Mouse (Mus musculus): ENCODE results near the gene Fbxo21. TPM values are rescaled to one million over a fixed set of nuclear protein-coding genes. Genes with fewer than 3 reads are reported as not detected.

Fbxo21 gene
- polyA plus RNA-seq, 1 experiment, result 67.4 TPM

DNA sequence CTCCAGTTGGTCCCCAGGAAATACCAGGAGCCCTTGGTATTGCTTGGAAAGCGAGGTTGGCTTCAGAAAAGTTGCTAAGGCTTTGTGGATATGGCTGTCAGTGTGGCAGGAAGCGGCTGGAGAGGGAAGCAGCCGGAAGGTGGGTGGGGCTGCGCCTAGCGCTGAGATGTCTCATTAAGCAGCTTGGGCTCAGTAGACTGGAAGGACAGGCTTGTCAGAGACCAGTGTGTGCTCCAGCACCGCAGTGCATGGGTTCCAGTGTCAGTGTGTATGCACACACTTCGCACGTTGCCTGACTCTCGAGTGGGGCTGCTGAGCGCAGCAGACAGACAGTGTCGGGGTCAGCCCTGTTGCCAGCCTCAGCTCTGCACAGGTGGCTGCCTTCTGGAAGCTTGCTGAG lies 23.1 kb downstream of the Fbxo21 start:
- Histone ChIP-seq H3K27ac (ENCODE audit: insufficient read depth, low read depth, low read length) (no peak overlapping the region), H3K27me3 (replicated peaks; ENCODE audit: control insufficient read depth, insufficient read depth, low read length) (no peaks in the 10 kb centered on the region), H3K4me3 (ENCODE audit: insufficient read depth, low read depth, low read length) (no peak overlapping the region), H3K4me1 (ENCODE audit: control insufficient read depth, insufficient read depth, low read length) (peaks cover 9% of the 10 kb centered on the region; the same call in 1 of the 2 replicates), H3K36me3 (ENCODE audit: control insufficient read depth, insufficient read depth, low read length) (no peaks in the 10 kb centered on the region)
- DNase-seq, result no peak
- no peak for TF ChIP-seq POLR2A (IDR thresholded peaks at IDR 0.05; ENCODE audit: low read depth, low read length)
- TF ChIP-seq CTCF (conservative IDR thresholded peaks at IDR 0.05; ENCODE audit: insufficient read depth, insufficient read length, low read depth, low read length), result no peak
- WGBS, result 82% methylated on average over 11 of the region's 11 CpGs

DNA sequence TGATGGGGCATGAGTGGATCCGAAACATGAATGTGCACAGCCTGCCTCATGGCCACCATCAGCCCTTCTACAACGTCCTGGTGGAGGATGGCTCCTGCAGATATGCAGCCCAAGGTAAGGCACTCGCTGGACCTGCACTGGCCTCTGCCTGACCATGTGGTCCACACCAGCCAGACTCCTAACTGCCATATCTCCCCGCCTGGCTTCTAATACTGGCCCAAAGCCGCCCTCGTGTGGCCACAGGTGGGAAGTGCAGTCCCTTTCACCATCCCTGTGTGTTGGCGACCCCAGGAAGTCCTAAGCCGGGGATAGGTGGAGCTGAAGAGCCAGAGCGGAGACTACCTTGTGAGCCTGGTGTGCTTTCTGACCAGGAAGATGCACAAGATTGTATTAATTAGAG lies 25.5 kb downstream of the Fbxo21 start:
- TF ChIP-seq POLR2A (IDR thresholded peaks at IDR 0.05; ENCODE audit: low read depth, low read length), result no peak
- TF ChIP-seq CTCF (conservative IDR thresholded peaks at IDR 0.05; ENCODE audit: insufficient read depth, insufficient read length, low read depth, low read length), result peak; percentile 87
- no peak overlapping the region for H3K4me3 ChIP-seq (ENCODE audit: insufficient read depth, low read depth, low read length)
- H3K27me3 ChIP-seq (replicated peaks; ENCODE audit: control insufficient read depth, insufficient read depth, low read length), result no peaks in the 10 kb centered on the region
- DNase-seq, result peak; percentile 69
- no peaks in the 10 kb centered on the region; the same call in 1 of the 2 replicates for H3K4me1 ChIP-seq (ENCODE audit: control insufficient read depth, insufficient read depth, low read length)
- WGBS, result 32% methylated on average over 9 of the region's 9 CpGs
- H3K36me3 ChIP-seq (ENCODE audit: control insufficient read depth, insufficient read depth, low read length), result no peaks in the 10 kb centered on the region
- H3K27ac ChIP-seq (ENCODE audit: insufficient read depth, low read depth, low read length), result no peak overlapping the region

- peak; percentile 56 for DNase-seq
- Histone ChIP-seq H3K4me3 (ENCODE audit: insufficient read depth, low read depth, low read length) (no peak overlapping the region), H3K27ac (ENCODE audit: insufficient read depth, low read depth, low read length) (no peak overlapping the region), H3K4me1 (ENCODE audit: control insufficient read depth, insufficient read depth, low read length) (no peaks in the 10 kb centered on the region), H3K27me3 (replicated peaks; ENCODE audit: control insufficient read depth, insufficient read depth, low read length) (no peaks in the 10 kb centered on the region), H3K36me3 (ENCODE audit: control insufficient read depth, insufficient read depth, low read length) (no peaks in the 10 kb centered on the region)
- TF ChIP-seq POLR2A (IDR thresholded peaks at IDR 0.05; ENCODE audit: low read depth, low read length) (no peak), CTCF (conservative IDR thresholded peaks at IDR 0.05; ENCODE audit: insufficient read depth, insufficient read length, low read depth, low read length) (peak; percentile 75)
- WGBS, result 69% methylated on average over 8 of the region's 8 CpGs
Observed at GRCm38 (mm10) chr5:118004619-118005018, 28.1 kb downstream of the Fbxo21 start.

GRCm38 (mm10) chr5:118005728-118006127 lies 29.2 kb downstream of the Fbxo21 start:
- 42% methylated on average over 1 of the region's 1 CpGs for WGBS
- peak; percentile 77 for DNase-seq
- Histone ChIP-seq H3K27ac (ENCODE audit: insufficient read depth, low read depth, low read length) (no peak overlapping the region), H3K4me3 (ENCODE audit: insufficient read depth, low read depth, low read length) (no peak overlapping the region), H3K36me3 (ENCODE audit: control insufficient read depth, insufficient read depth, low read length) (no peaks in the 10 kb centered on the region), H3K27me3 (replicated peaks; ENCODE audit: control insufficient read depth, insufficient read depth, low read length) (no peaks in the 10 kb centered on the region), H3K4me1 (ENCODE audit: control insufficient read depth, insufficient read depth, low read length) (no peaks in the 10 kb centered on the region)
- TF ChIP-seq POLR2A (IDR thresholded peaks at IDR 0.05; ENCODE audit: low read depth, low read length) (no peak), CTCF (conservative IDR thresholded peaks at IDR 0.05; ENCODE audit: insufficient read depth, insufficient read length, low read depth, low read length) (no peak)

DNA sequence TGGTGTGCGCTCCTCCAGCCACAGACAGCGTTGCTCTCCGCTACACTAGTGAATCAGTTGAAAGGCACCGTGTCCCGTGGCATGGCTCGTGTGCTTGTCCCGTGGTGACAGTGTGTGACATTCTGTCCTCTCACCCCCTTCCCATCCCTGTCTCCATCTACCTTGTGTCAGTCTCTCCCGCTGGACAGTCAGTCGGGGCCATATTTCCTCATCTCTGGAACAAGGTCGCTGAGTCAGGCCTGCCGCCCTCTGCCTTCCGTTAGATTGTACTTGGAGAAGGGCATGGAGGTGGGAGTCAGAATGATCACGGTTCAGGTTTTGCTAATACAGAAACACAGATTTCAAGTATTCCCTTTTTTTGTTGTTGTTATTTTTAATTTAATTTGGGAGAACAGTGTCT lies 31.8 kb downstream of the Fbxo21 start:
- TF ChIP-seq CTCF (conservative IDR thresholded peaks at IDR 0.05; ENCODE audit: insufficient read depth, insufficient read length, low read depth, low read length) (no peak), POLR2A (IDR thresholded peaks at IDR 0.05; ENCODE audit: low read depth, low read length) (no peak)
- no peak for DNase-seq
- Histone ChIP-seq H3K4me3 (ENCODE audit: insufficient read depth, low read depth, low read length) (no peak overlapping the region), H3K27ac (ENCODE audit: insufficient read depth, low read depth, low read length) (no peak overlapping the region), H3K36me3 (ENCODE audit: control insufficient read depth, insufficient read depth, low read length) (no peaks in the 10 kb centered on the region), H3K4me1 (ENCODE audit: control insufficient read depth, insufficient read depth, low read length) (no peaks in the 10 kb centered on the region), H3K27me3 (replicated peaks; ENCODE audit: control insufficient read depth, insufficient read depth, low read length) (no peaks in the 10 kb centered on the region)
- WGBS, result 88% methylated on average over 13 of the region's 13 CpGs

- DNase-seq, result no peak
- Histone ChIP-seq H3K27me3 (replicated peaks; ENCODE audit: control insufficient read depth, insufficient read depth, low read length) (no peaks in the 10 kb centered on the region), H3K36me3 (ENCODE audit: control insufficient read depth, insufficient read depth, low read length) (no peaks in the 10 kb centered on the region), H3K4me3 (ENCODE audit: insufficient read depth, low read depth, low read length) (no peak overlapping the region), H3K27ac (ENCODE audit: insufficient read depth, low read depth, low read length) (no peak overlapping the region), H3K4me1 (ENCODE audit: control insufficient read depth, insufficient read depth, low read length) (no peaks in the 10 kb centered on the region)
- no peak for TF ChIP-seq CTCF (conservative IDR thresholded peaks at IDR 0.05; ENCODE audit: insufficient read depth, insufficient read length, low read depth, low read length)
- no peak for TF ChIP-seq POLR2A (IDR thresholded peaks at IDR 0.05; ENCODE audit: low read depth, low read length)
- WGBS, result 78% methylated on average over 7 of the region's 7 CpGs
Observed at GRCm38 (mm10) chr5:118010872-118011271, 34.3 kb downstream of the Fbxo21 start.

GRCm38 (mm10) chr5:118011796-118012195 lies 35.3 kb downstream of the Fbxo21 start:
- Histone ChIP-seq H3K27me3 (replicated peaks; ENCODE audit: control insufficient read depth, insufficient read depth, low read length) (no peaks in the 10 kb centered on the region), H3K36me3 (ENCODE audit: control insufficient read depth, insufficient read depth, low read length) (no peaks in the 10 kb centered on the region), H3K4me1 (ENCODE audit: control insufficient read depth, insufficient read depth, low read length) (no peaks in the 10 kb centered on the region), H3K27ac (ENCODE audit: insufficient read depth, low read depth, low read length) (no peak overlapping the region), H3K4me3 (ENCODE audit: insufficient read depth, low read depth, low read length) (no peak overlapping the region)
- TF ChIP-seq POLR2A (IDR thresholded peaks at IDR 0.05; ENCODE audit: low read depth, low read length) (no peak), CTCF (conservative IDR thresholded peaks at IDR 0.05; ENCODE audit: insufficient read depth, insufficient read length, low read depth, low read length) (no peak)
- 78% methylated on average over 7 of the region's 7 CpGs for WGBS
- no peak for DNase-seq

Data from kidney, adult 2 months (tissue).